Mouse (Mus musculus) MEL (cell line): ENCODE results near the gene Nanos3. TPM values are rescaled to one million over a fixed set of nuclear protein-coding genes. Genes with fewer than 3 reads are reported as not detected.

Source experiments
- DNase-seq: peaks from one replicate; pipeline ENCODE4 v3.0.0; 2011; ENCODE audit warnings: low read depth, low spot score
- H3K27ac ChIP-seq: 2 replicates; pipeline ENCODE4 v1.5.1; 2012; ENCODE audit warnings: low read depth, mild to moderate bottlenecking, control low read depth, low read length, moderate library complexity; ENCODE audit not compliant: control insufficient read depth
- H3K27me3 ChIP-seq, 2 experiments: fragments of 150-350 bp in 1 of 2; sonication (generic) in 1 of 2; 2 replicates each; pipeline ENCODE4 v1.6.1; 2012; ENCODE audit warnings: low read length in 2 of 2, mild to moderate bottlenecking in 2 of 2, improper control_type of control experiment in 1 of 2, moderate library complexity in 1 of 2; ENCODE audit not compliant: insufficient read depth in 2 of 2, control insufficient read depth in 1 of 2
- H3K36me3 ChIP-seq, 2 experiments: 2 replicates each; pipeline ENCODE4 v1.6.1; 2012 to 2014; ENCODE audit warnings: low read length in 2 of 2, improper control_type of control experiment in 1 of 2, inconsistent platforms in 1 of 2, mild to moderate bottlenecking in 1 of 2; ENCODE audit not compliant: insufficient read depth in 2 of 2, control insufficient read depth in 1 of 2
- H3K4me1 ChIP-seq, 2 experiments: fragments of 150-350 bp in 1 of 2; sonication (generic) in 1 of 2; 2 replicates each; pipeline ENCODE4 v1.6.1; 2012; ENCODE audit warnings: low read length in 2 of 2, improper control_type of control experiment in 1 of 2, mild to moderate bottlenecking in 1 of 2; ENCODE audit not compliant: insufficient read depth in 2 of 2, control insufficient read depth in 1 of 2
- H3K4me3 ChIP-seq, 2 experiments: fragments of 150-350 bp in 1 of 2; sonication (generic) in 1 of 2; 2 replicates each; pipeline ENCODE4 v1.5.1; 2012; ENCODE audit warnings: low read depth in 2 of 2, low read length in 2 of 2, mild to moderate bottlenecking in 2 of 2, moderate library complexity in 2 of 2, control low read depth in 1 of 2, improper control_type of control experiment in 1 of 2; ENCODE audit not compliant: control insufficient read depth in 1 of 2, insufficient read depth in 1 of 2
- H3K79me2 ChIP-seq: 2 replicates; pipeline ENCODE4 v1.6.1; 2012; ENCODE audit warnings: mild to moderate bottlenecking, low read length, moderate library complexity; ENCODE audit not compliant: control insufficient read depth, poor library complexity, insufficient read depth
- H3K9ac ChIP-seq: 2 replicates; pipeline ENCODE4 v1.6.1; 2012; ENCODE audit warnings: low read depth, mild to moderate bottlenecking, control low read depth, low read length, moderate library complexity; ENCODE audit not compliant: control insufficient read depth, poor library complexity, severe bottlenecking
- H3K9me3 ChIP-seq: fragments of 150-350 bp; sonication (generic); replicated peaks from 2 replicates; pipeline ENCODE4 v1.6.1; 2012; ENCODE audit warnings: mild to moderate bottlenecking, low read length, improper control_type of control experiment, moderate library complexity; ENCODE audit not compliant: insufficient read depth
- BHLHE40 ChIP-seq: IDR thresholded peaks from 2 replicates; pipeline ENCODE4 v1.6.1; 2012; ENCODE audit warnings: low read depth, mild to moderate bottlenecking, inconsistent platforms, low read length, improper control_type of control experiment, borderline replicate concordance
- CHD1 ChIP-seq: IDR thresholded peaks from 2 replicates; pipeline ENCODE4 v1.6.1; 2012; ENCODE audit warnings: low read depth, mild to moderate bottlenecking, inconsistent platforms, low read length, improper control_type of control experiment
- CHD2 ChIP-seq: IDR thresholded peaks from 2 replicates; pipeline ENCODE4 v1.6.1; 2011; ENCODE audit warnings: low read length, improper control_type of control experiment
- CTCF ChIP-seq, 3 experiments: IDR thresholded peaks in 2 of 3; conservative IDR thresholded peaks in 1 of 3; 2 replicates each; pipeline ENCODE4 v1.5.1; 2011 to 2012; ENCODE audit warnings: low read length in 3 of 3, low read depth in 2 of 3, mild to moderate bottlenecking in 2 of 3, improper control_type of control experiment in 1 of 3, inconsistent platforms in 1 of 3, mixed read lengths in 1 of 3, moderate library complexity in 1 of 3; ENCODE audit not compliant: control insufficient read depth in 1 of 3, insufficient read depth in 1 of 3, poor library complexity in 1 of 3, severe bottlenecking in 1 of 3
- E2F4 ChIP-seq: IDR thresholded peaks from 2 replicates; pipeline ENCODE4 v1.6.1; 2011; ENCODE audit warnings: low read depth, low read length, improper control_type of control experiment, borderline replicate concordance
- ELF1 ChIP-seq: IDR thresholded peaks from 2 replicates; pipeline ENCODE4 v1.6.1; 2014; ENCODE audit warnings: low read depth, mild to moderate bottlenecking, inconsistent platforms, low read length, improper control_type of control experiment, moderate library complexity
- ETS1 ChIP-seq: IDR thresholded peaks from 2 replicates; pipeline ENCODE4 v1.6.1; 2012; ENCODE audit warnings: low read depth, mild to moderate bottlenecking, inconsistent platforms, low read length, improper control_type of control experiment, moderate library complexity
- GABPA ChIP-seq: IDR thresholded peaks from 2 replicates; pipeline ENCODE4 v1.6.1; 2012; ENCODE audit warnings: low read depth, mild to moderate bottlenecking, inconsistent platforms, low read length, improper control_type of control experiment, moderate library complexity
- GATA1 ChIP-seq: IDR thresholded peaks from 2 replicates; pipeline ENCODE4 v1.6.1; 2011; ENCODE audit warnings: low read depth, low read length, improper control_type of control experiment
- HCFC1 ChIP-seq: IDR thresholded peaks from 2 replicates; pipeline ENCODE4 v1.6.1; 2012; ENCODE audit warnings: low read depth, mild to moderate bottlenecking, inconsistent platforms, low read length, improper control_type of control experiment, moderate library complexity
- KAT2A ChIP-seq: conservative IDR thresholded peaks from 2 replicates; pipeline ENCODE4 v1.6.1; 2012; ENCODE audit warnings: low read depth, low read length, improper control_type of control experiment, inconsistent platforms
- MAFK ChIP-seq: IDR thresholded peaks from 2 replicates; pipeline ENCODE4 v1.6.1; 2011; ENCODE audit warnings: low read depth, mild to moderate bottlenecking, low read length, improper control_type of control experiment, borderline replicate concordance
- MAX ChIP-seq: IDR thresholded peaks from 2 replicates; pipeline ENCODE4 v1.6.1; 2011; ENCODE audit warnings: low read length, improper control_type of control experiment
- MAZ ChIP-seq: IDR thresholded peaks from 2 replicates; pipeline ENCODE4 v1.6.1; 2012; ENCODE audit warnings: low read depth, mild to moderate bottlenecking, inconsistent platforms, low read length, improper control_type of control experiment
- MEF2A ChIP-seq: IDR thresholded peaks from 2 replicates; pipeline ENCODE4 v1.6.1; 2014; ENCODE audit warnings: low read depth, mild to moderate bottlenecking, inconsistent platforms, low read length, improper control_type of control experiment; ENCODE audit not compliant: poor library complexity, insufficient replicate concordance, severe bottlenecking; ENCODE audit errors: extremely low read depth
- MXI1 ChIP-seq: IDR thresholded peaks from 2 replicates; pipeline ENCODE4 v1.6.1; 2011; ENCODE audit warnings: mild to moderate bottlenecking, low read depth, low read length, improper control_type of control experiment
- MYB ChIP-seq: IDR thresholded peaks from 2 replicates; pipeline ENCODE4 v1.6.1; 2011; ENCODE audit warnings: mild to moderate bottlenecking, low read depth, low read length, improper control_type of control experiment
- MYC ChIP-seq: IDR thresholded peaks from 2 replicates; pipeline ENCODE4 v1.6.1; 2011; ENCODE audit warnings: low read depth, mild to moderate bottlenecking, low read length, improper control_type of control experiment, moderate library complexity
- NELFE ChIP-seq: IDR thresholded peaks from 2 replicates; pipeline ENCODE4 v1.6.1; 2011; ENCODE audit warnings: low read depth, low read length, improper control_type of control experiment
- NRF1 ChIP-seq: IDR thresholded peaks from 2 replicates; pipeline ENCODE4 v1.6.1; 2014; ENCODE audit warnings: low read depth, mild to moderate bottlenecking, inconsistent platforms, low read length, improper control_type of control experiment, moderate library complexity; ENCODE audit not compliant: poor library complexity, insufficient read depth, severe bottlenecking
- POLR2A ChIP-seq, 2 experiments: IDR thresholded peaks; 2 replicates each; pipeline ENCODE4 v1.6.1; 2011 to 2012; ENCODE audit warnings: low read length in 2 of 2, mild to moderate bottlenecking in 2 of 2, control low read depth in 1 of 2, improper control_type of control experiment in 1 of 2, low read depth in 1 of 2, moderate library complexity in 1 of 2; ENCODE audit not compliant: control insufficient read depth in 1 of 2, insufficient read depth in 1 of 2, poor library complexity in 1 of 2
- POLR2AphosphoS2 ChIP-seq: IDR thresholded peaks from 2 replicates; pipeline ENCODE4 v1.6.1; 2011; ENCODE audit warnings: low read length, improper control_type of control experiment
- POLR2AphosphoS5 ChIP-seq: IDR thresholded peaks from 2 replicates; pipeline ENCODE4 v1.6.1; 2012; ENCODE audit warnings: low read depth, borderline replicate concordance, mild to moderate bottlenecking, inconsistent platforms, low read length, moderate library complexity, mixed read lengths
- RAD21 ChIP-seq: IDR thresholded peaks from 2 replicates; pipeline ENCODE4 v1.6.1; 2011; ENCODE audit warnings: mild to moderate bottlenecking, low read depth, low read length, improper control_type of control experiment
- RCOR1 ChIP-seq: IDR thresholded peaks from 2 replicates; pipeline ENCODE4 v1.6.1; 2012; ENCODE audit warnings: low read depth, mild to moderate bottlenecking, inconsistent platforms, low read length, improper control_type of control experiment
- SIN3A ChIP-seq: IDR thresholded peaks from 2 replicates; pipeline ENCODE4 v1.6.1; 2012; ENCODE audit warnings: low read length, improper control_type of control experiment, inconsistent platforms
- SMC3 ChIP-seq: IDR thresholded peaks from 2 replicates; pipeline ENCODE4 v1.6.1; 2011; ENCODE audit warnings: low read depth, low read length, improper control_type of control experiment
- TAL1 ChIP-seq: IDR thresholded peaks from 2 replicates; pipeline ENCODE4 v1.6.1; 2012; ENCODE audit warnings: mild to moderate bottlenecking, inconsistent platforms, low read length, moderate library complexity, mixed read lengths
- TBP ChIP-seq: IDR thresholded peaks from 2 replicates; pipeline ENCODE4 v1.8.0; 2011; ENCODE audit warnings: low read depth, low read length, improper control_type of control experiment
- TCF12 ChIP-seq: IDR thresholded peaks from 2 replicates; pipeline ENCODE4 v1.6.1; 2014; ENCODE audit warnings: low read depth, mild to moderate bottlenecking, inconsistent platforms, low read length, improper control_type of control experiment, moderate library complexity
- UBTF ChIP-seq: IDR thresholded peaks from 2 replicates; pipeline ENCODE4 v1.6.1; 2012; ENCODE audit warnings: low read depth, mild to moderate bottlenecking, inconsistent platforms, low read length, improper control_type of control experiment, moderate library complexity, borderline replicate concordance; ENCODE audit not compliant: insufficient read depth
- USF2 ChIP-seq, 2 experiments: IDR thresholded peaks; 2 replicates each; pipeline ENCODE4 v1.6.1; 2011 to 2012; ENCODE audit warnings: improper control_type of control experiment in 2 of 2, low read length in 2 of 2, borderline replicate concordance in 1 of 2, inconsistent platforms in 1 of 2, low read depth in 1 of 2, mild to moderate bottlenecking in 1 of 2; ENCODE audit not compliant: insufficient read depth in 1 of 2
- ZC3H11A ChIP-seq: IDR thresholded peaks from 2 replicates; pipeline ENCODE4 v1.6.1; 2012; ENCODE audit warnings: low read depth, mild to moderate bottlenecking, inconsistent platforms, low read length, improper control_type of control experiment
- ZKSCAN1 ChIP-seq: IDR thresholded peaks from 2 replicates; pipeline ENCODE4 v1.6.1; 2012; ENCODE audit warnings: low read depth, mild to moderate bottlenecking, inconsistent platforms, low read length, improper control_type of control experiment, moderate library complexity
- ZMIZ1 ChIP-seq: IDR thresholded peaks from 2 replicates; pipeline ENCODE4 v1.6.1; 2012; ENCODE audit warnings: low read depth, mild to moderate bottlenecking, inconsistent platforms, low read length, improper control_type of control experiment, moderate library complexity
- ZNF384 ChIP-seq: IDR thresholded peaks from 2 replicates; pipeline ENCODE4 v1.6.1; 2012; ENCODE audit warnings: low read depth, mild to moderate bottlenecking, inconsistent platforms, low read length, improper control_type of control experiment
- polyA plus RNA-seq, 2 experiments: library from polyadenylated mRNA; stranded (reverse) in 1 of 2; unstranded in 1 of 2; fragments of >175 nt in 1 of 2; fragments of >200 nt in 1 of 2; gene quantifications; 2 replicates each; pipeline versions ENCODE4 v1.2.1 to v1.2.4; 2012; ENCODE audit warnings: low replicate concordance in 2 of 2, low read depth in 1 of 2; ENCODE audit not compliant: insufficient read length in 2 of 2, insufficient read depth in 1 of 2, missing spikeins in 1 of 2
- total RNA-seq: library from RNA; depleted of rRNA; stranded (reverse); fragments of 300-350 nt; gene quantifications from 2 replicates; pipeline ENCODE4 v1.2.3, GENCODE M21; 2012

Gene Nanos3
- total and polyA plus RNA-seq, 3 experiments, result 1.7 to 2.0 TPM; not detected in 1

DNA sequence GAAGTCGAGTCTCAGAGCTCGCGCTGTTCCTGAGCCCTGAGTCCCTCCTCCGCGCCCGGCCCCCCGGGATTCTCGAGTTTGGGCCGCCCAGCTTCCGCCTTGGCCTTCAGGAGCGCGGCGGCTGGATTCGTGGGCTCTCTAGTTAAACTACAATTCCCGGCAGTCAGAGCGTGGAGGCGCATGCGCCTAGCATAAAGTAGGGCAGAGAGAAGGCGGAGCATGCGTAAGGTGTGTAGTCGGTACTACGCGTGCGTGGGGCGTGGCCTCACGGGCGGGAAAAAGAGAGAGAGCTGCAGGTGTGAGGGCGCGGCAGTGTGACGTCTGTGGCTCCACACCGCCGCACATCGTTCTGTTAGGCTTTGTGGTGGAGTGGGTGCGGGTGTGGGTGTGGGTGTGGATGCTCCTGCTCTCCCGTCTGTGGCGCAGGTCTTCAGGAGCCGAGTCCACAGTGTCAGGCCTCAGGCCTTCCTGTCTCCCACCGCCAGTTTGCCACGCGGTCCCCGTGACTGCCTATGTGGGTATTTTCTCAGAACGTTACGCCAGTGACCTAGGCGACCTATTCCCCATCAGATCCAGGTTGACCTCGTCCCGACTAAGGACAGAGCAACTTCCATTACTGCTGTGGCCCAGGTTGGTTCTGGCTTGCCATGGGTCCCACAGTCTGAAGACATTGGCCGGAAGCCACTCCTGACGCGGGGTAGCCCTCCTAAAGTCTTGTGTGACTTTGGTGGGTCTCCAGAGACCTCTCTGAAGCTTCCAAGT lies 37.1 kb downstream of the Nanos3 start, which contains the start of the genes Cc2d1a and 4930432K21Rik:
Gene Cc2d1a (minus strand): TSS at position 168 of the 762 bp plus-strand sequence.
Gene 4930432K21Rik (plus strand): TSS at position 257 of the 762 bp plus-strand sequence.
- no peak for TF ChIP-seq MAFK
- TF ChIP-seq ZC3H11A, result no peak
- no peak for TF ChIP-seq MYC
- TF ChIP-seq ELF1, result peak; percentile 90
- no peak for TF ChIP-seq MEF2A
- TF ChIP-seq MYB, result no peak
- TF ChIP-seq KAT2A, result peak; percentile 95
- no peak for TF ChIP-seq CHD1
- no peak for TF ChIP-seq UBTF
- TF ChIP-seq MAZ, result no peak
- no peak for TF ChIP-seq GATA1
- TF ChIP-seq MXI1, result peak; percentile 53
- TF ChIP-seq RCOR1, result no peak
- no peak for TF ChIP-seq GABPA
- no peak for TF ChIP-seq ZKSCAN1
- TF ChIP-seq SIN3A, result peak; percentile 78
- peak; percentile 49; the same call in 1 of the 2 replicates for TF ChIP-seq TCF12
- no peak for TF ChIP-seq POLR2AphosphoS5
- TF ChIP-seq USF2 (IDR thresholded peaks at IDR 0.05; ENCODE audit: borderline replicate concordance in 1 of 2, insufficient read depth in 1 of 2, low read depth in 1 of 2, low read length in 2 of 2), result no peak
- no peak for TF ChIP-seq CTCF (IDR thresholded peaks at IDR 0.05 in 2 of 3, conservative IDR thresholded peaks at IDR 0.05 in 1 of 3; ENCODE audit: control insufficient read depth in 1 of 3, insufficient read depth in 1 of 3, low read depth in 2 of 3, low read length in 3 of 3, poor library complexity in 1 of 3, severe bottlenecking in 1 of 3)
- TF ChIP-seq E2F4, result peak; percentile 92
- no peak for TF ChIP-seq BHLHE40
- TF ChIP-seq ZNF384, result no peak
- no peak for TF ChIP-seq POLR2AphosphoS2
- TF ChIP-seq POLR2A (IDR thresholded peaks at IDR 0.05; ENCODE audit: control insufficient read depth in 1 of 2, insufficient read depth in 1 of 2, low read depth in 1 of 2, low read length in 2 of 2, poor library complexity in 1 of 2), result peak in 1 of 2 experiments; percentile 62; a peak in 2 of 4 replicates
- no peak for TF ChIP-seq ZMIZ1
- no peak for TF ChIP-seq TAL1
- peak; percentile 99 for TF ChIP-seq MAX
- TF ChIP-seq SMC3, result no peak
- no peak for TF ChIP-seq CHD2
- peak; percentile 67 for TF ChIP-seq NELFE
- TF ChIP-seq TBP, result 0 out of 2 replicates have a peak, but pooled peaks have one; percentile 38
- peak; percentile 98 for TF ChIP-seq NRF1
- no peak for TF ChIP-seq RAD21
- TF ChIP-seq HCFC1, result peak; percentile 99
- TF ChIP-seq ETS1, result no peak
- H3K36me3 ChIP-seq, result peaks cover 0 to 10% of the 10 kb centered on the region in 2 experiments; a peak in 3 of 4 replicates
- no peaks in the 10 kb centered on the region for H3K9me3 ChIP-seq
- peak within 1 kb of the TSS; percentile 82 for H3K9ac ChIP-seq
- peaks cover 4% of the 10 kb centered on the region; the same call in 1 of the 2 replicates for H3K79me2 ChIP-seq
- peak within 1 kb of the TSS; percentile 74 to 77 for H3K4me3 ChIP-seq
- peaks cover 0 to 12% of the 10 kb centered on the region in 2 experiments; a peak in 2 of 4 replicates for H3K4me1 ChIP-seq
- peak; percentile 98 for DNase-seq
- no peaks in the 10 kb centered on the region for H3K27me3 ChIP-seq
- H3K27ac ChIP-seq, result no peak within 1 kb of the TSS
